In the genomic region with DNA sequence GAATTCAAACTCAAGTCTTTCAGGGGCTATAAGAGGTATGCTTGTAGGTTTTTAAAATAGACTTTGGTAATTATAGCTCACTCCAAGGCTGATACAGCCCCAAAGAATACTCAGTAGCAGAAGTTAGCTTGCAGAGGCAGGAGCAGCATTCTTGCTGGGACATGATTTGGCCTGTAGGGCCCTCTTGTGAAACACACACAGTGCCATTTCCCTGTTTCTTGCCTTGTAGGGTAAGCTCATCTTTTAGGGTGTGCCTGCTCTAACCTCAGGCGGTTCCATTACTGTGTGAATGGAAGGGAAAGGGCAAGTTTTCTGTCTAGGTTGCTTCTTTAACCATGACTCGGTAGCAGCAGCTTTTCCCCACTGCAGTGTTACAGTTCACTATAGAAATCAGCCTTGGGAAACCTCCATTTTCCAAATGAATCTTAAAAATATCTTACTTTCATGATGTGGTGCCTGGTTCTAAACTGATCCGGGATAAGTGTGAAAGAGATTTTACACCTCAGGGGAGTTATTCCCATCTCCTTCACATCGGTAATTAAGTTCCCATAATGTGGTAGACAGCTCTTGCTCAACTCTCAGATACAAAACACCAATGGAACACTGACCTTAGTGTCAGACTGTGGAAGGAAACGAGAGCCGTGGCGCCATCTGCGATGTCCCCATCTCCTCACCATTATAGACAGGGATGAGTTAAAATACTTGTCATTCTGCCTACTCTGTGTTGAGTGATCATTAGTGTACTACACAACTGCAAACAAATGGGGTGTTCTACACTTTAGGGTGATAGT, we compare ENCODE assay signal across 12 mouse cellular contexts. TPM values are rescaled to one million over a fixed set of nuclear protein-coding genes. Genes with fewer than 3 reads are reported as not detected.
DNase-seq lines count a peak whose midpoint lies in the region; ATAC-seq and TF ChIP-seq lines count a peak whose summit lies in the region.
"Had no signal": no experiment of that assay in that cellular context is flagged by ENCODE, and none has a peak within 500 bp of the region (broad histone marks: within the 10 kb centered on the region; RNA-seq: fewer than 3 reads in every experiment).

No protein-coding gene starts in this region.

- no peak overlapping the region for H3K27ac ChIP-seq in liver, embryonic 15.5 days (replicated peaks)
- H3K27ac ChIP-seq in liver, embryonic 12.5 days = no peak overlapping the region
- H3K27ac ChIP-seq in embryonic facial prominence, embryonic 12.5 days = peak overlapping the region; percentile 13; the same call in 1 of the 2 replicates
- peak overlapping the region; percentile 76 for H3K27ac ChIP-seq in heart, embryonic 15.5 days
- H3K27ac ChIP-seq in small intestine, adult 2 months (ENCODE audit: insufficient read depth, low read depth, low read length) = no peak overlapping the region
- H3K27ac ChIP-seq in hindbrain, embryonic 10.5 days = no peak overlapping the region
- H3K27ac ChIP-seq: forebrain, embryonic 13.5 days; hindbrain, embryonic 13.5 days had no signal

- ATAC-seq in liver, embryonic 15.5 days (ENCODE audit: insufficient read depth) = no peak
- ATAC-seq in liver, embryonic 12.5 days = no peak
- no peak; the same call in 1 of the 2 replicates for ATAC-seq in embryonic facial prominence, embryonic 12.5 days (ENCODE audit: insufficient number of reproducible peaks, insufficient read depth, low FRiP score, low TSS enrichment)
- ATAC-seq in heart, embryonic 15.5 days (replicated peaks; ENCODE audit: insufficient number of reproducible peaks, insufficient read depth, low FRiP score, low read depth) = peak; percentile 42; the same call in 1 of the 2 replicates
- ATAC-seq: forebrain, embryonic 13.5 days had no signal

- no peaks in the 10 kb centered on the region for H3K4me1 ChIP-seq in liver, embryonic 15.5 days (replicated peaks)
- peaks cover 17% of the 10 kb centered on the region; the same call in 1 of the 2 replicates for H3K4me1 ChIP-seq in liver, embryonic 12.5 days
- peaks cover 5% of the 10 kb centered on the region; the same call in 1 of the 2 replicates for H3K4me1 ChIP-seq in embryonic facial prominence, embryonic 12.5 days
- H3K4me1 ChIP-seq in heart, embryonic 15.5 days (replicated peaks) = peaks cover 22% of the 10 kb centered on the region
- H3K4me1 ChIP-seq in small intestine, adult 2 months (ENCODE audit: control insufficient read depth, insufficient read depth, insufficient read length, low read length) = peaks cover 2% of the 10 kb centered on the region
- H3K4me1 ChIP-seq in hindbrain, embryonic 10.5 days (replicated peaks) = peaks cover 12% of the 10 kb centered on the region

- no peak for TF ChIP-seq POLR2A in small intestine, adult 2 months (IDR thresholded peaks at IDR 0.05; ENCODE audit: low read depth, low read length)

- no peaks in the 10 kb centered on the region for H3K9me3 ChIP-seq in liver, embryonic 15.5 days (replicated peaks)
- no peaks in the 10 kb centered on the region for H3K9me3 ChIP-seq in liver, embryonic 12.5 days (replicated peaks)
- H3K9me3 ChIP-seq in embryonic facial prominence, embryonic 12.5 days = no peaks in the 10 kb centered on the region
- H3K9me3 ChIP-seq in heart, embryonic 15.5 days (replicated peaks) = no peaks in the 10 kb centered on the region
- H3K9me3 ChIP-seq in hindbrain, embryonic 10.5 days = no peaks in the 10 kb centered on the region
- H3K9me3 ChIP-seq: forebrain, embryonic 13.5 days; hindbrain, embryonic 13.5 days had no signal

- H3K9ac ChIP-seq in liver, embryonic 15.5 days = no peak overlapping the region
- H3K9ac ChIP-seq in liver, embryonic 12.5 days = no peak overlapping the region
- no peak overlapping the region for H3K9ac ChIP-seq in embryonic facial prominence, embryonic 12.5 days
- peak overlapping the region; percentile 80; the same call in 1 of the 2 replicates for H3K9ac ChIP-seq in heart, embryonic 15.5 days
- H3K9ac ChIP-seq: forebrain, embryonic 13.5 days; hindbrain, embryonic 13.5 days had no signal

- peaks cover 29% of the 10 kb centered on the region for H3K27me3 ChIP-seq in liver, embryonic 15.5 days
- peaks cover 32% of the 10 kb centered on the region for H3K27me3 ChIP-seq in liver, embryonic 12.5 days (replicated peaks)
- peaks cover 38% of the 10 kb centered on the region for H3K27me3 ChIP-seq in embryonic facial prominence, embryonic 12.5 days
- no peaks in the 10 kb centered on the region for H3K27me3 ChIP-seq in heart, embryonic 15.5 days
- H3K27me3 ChIP-seq in small intestine, adult 2 months (ENCODE audit: control insufficient read depth, insufficient read depth, low read length) = no peaks in the 10 kb centered on the region
- H3K27me3 ChIP-seq in hindbrain, embryonic 10.5 days (ENCODE audit: insufficient read depth, poor library complexity, severe bottlenecking) = peaks cover 50% of the 10 kb centered on the region

- TF ChIP-seq CTCF in small intestine, adult 2 months (IDR thresholded peaks at IDR 0.05; ENCODE audit: extremely low read depth, insufficient read length, insufficient replicate concordance, low read depth, low read length) = no peak

- H3K36me3 ChIP-seq in liver, embryonic 15.5 days (replicated peaks) = no peaks in the 10 kb centered on the region
- no peaks in the 10 kb centered on the region for H3K36me3 ChIP-seq in liver, embryonic 12.5 days
- H3K36me3 ChIP-seq in embryonic facial prominence, embryonic 12.5 days = no peaks in the 10 kb centered on the region
- H3K36me3 ChIP-seq in heart, embryonic 15.5 days = no peaks in the 10 kb centered on the region
- H3K36me3 ChIP-seq in small intestine, adult 2 months (ENCODE audit: control insufficient read depth, insufficient read depth, low read length) = no peaks in the 10 kb centered on the region; the same call in 1 of the 2 replicates
- no peaks in the 10 kb centered on the region for H3K36me3 ChIP-seq in hindbrain, embryonic 10.5 days
- H3K36me3 ChIP-seq: hindbrain, embryonic 13.5 days had no signal

- H3K4me2 ChIP-seq in liver, embryonic 15.5 days = peak overlapping the region; percentile 68; the same call in 1 of the 2 replicates
- H3K4me2 ChIP-seq in liver, embryonic 12.5 days = no peak overlapping the region
- H3K4me2 ChIP-seq in embryonic facial prominence, embryonic 12.5 days (replicated peaks) = no peak overlapping the region
- H3K4me2 ChIP-seq in heart, embryonic 15.5 days = peak overlapping the region; percentile 81
- H3K4me2 ChIP-seq: forebrain, embryonic 13.5 days; hindbrain, embryonic 13.5 days had no signal

- no peak overlapping the region for H3K4me3 ChIP-seq in liver, embryonic 15.5 days (replicated peaks)
- no peak overlapping the region for H3K4me3 ChIP-seq in liver, embryonic 12.5 days
- no peak overlapping the region for H3K4me3 ChIP-seq in embryonic facial prominence, embryonic 12.5 days
- H3K4me3 ChIP-seq in heart, embryonic 15.5 days = peak overlapping the region; percentile 74
- H3K4me3 ChIP-seq in small intestine, adult 2 months (ENCODE audit: low read depth, low read length) = peak overlapping the region; percentile 19; the same call in 1 of the 2 replicates
- H3K4me3 ChIP-seq in hindbrain, embryonic 10.5 days = no peak overlapping the region
- H3K4me3 ChIP-seq: forebrain, embryonic 13.5 days; hindbrain, embryonic 13.5 days had no signal

- no peak for DNase-seq in hindbrain, embryonic 10.5 days (ENCODE audit: low spot score)
- DNase-seq in layer of hippocampus, adult 8-10 months (ENCODE audit: low spot score in 2 of 2) = no peak
- DNase-seq: adrenal gland, postnatal 10 days; cerebellum, adult 9-10 months; right cerebral cortex, postnatal 14 days had no signal

- 63% methylated on average over 8 of the region's 8 CpGs for WGBS in liver, embryonic 15.5 days (ENCODE audit: insufficient replicate concordance)
- 52% methylated on average over 8 of the region's 8 CpGs for WGBS in liver, embryonic 12.5 days (ENCODE audit: insufficient replicate concordance)
- WGBS in embryonic facial prominence, embryonic 12.5 days = 80% methylated on average over 8 of the region's 8 CpGs
- 66% methylated on average over 8 of the region's 8 CpGs for WGBS in heart, embryonic 15.5 days
- WGBS in small intestine, adult 2 months = 63% methylated on average over 8 of the region's 8 CpGs
- 77% methylated on average over 8 of the region's 8 CpGs for WGBS in hindbrain, embryonic 10.5 days

RNA-seq across cellular contexts. Expression of a gene that starts 1.8 kb away (rescaled TPM):
- polyA plus RNA-seq in liver, embryonic 15.5 days (2015; fragmentation: Nextera tagmentation; extraction: Ambion mirVana) = 19.7 and 21.5 TPM in 2 replicates
- 7.1 and 7.5 TPM in 2 replicates for polyA plus RNA-seq in liver, embryonic 12.5 days (2016; fragmentation: Nextera tagmentation; extraction: Ambion mirVana)
- 45.3 and 48.4 TPM in 2 replicates for polyA plus RNA-seq in embryonic facial prominence, embryonic 12.5 days (2016; fragmentation: Nextera tagmentation; extraction: Ambion mirVana)
- 162 and 194 TPM in 2 replicates for polyA plus RNA-seq in heart, embryonic 15.5 days (2015; fragmentation: Nextera tagmentation; extraction: Ambion mirVana)
- 198 and 422 TPM in 2 replicates for polyA plus RNA-seq in small intestine, adult 2 months (2012; rRNA removed)
- polyA plus RNA-seq in hindbrain, embryonic 10.5 days (2016; fragmentation: Nextera tagmentation; extraction: Ambion mirVana) = 15.7 and 18.2 TPM in 2 replicates
- 1 to 10 TPM; 4.0 to 4.6 (median 4.1) TPM for total RNA-seq in layer of hippocampus, adult 8-10 months (2022)

Comparison
In these comparisons a context has a peak if more than half of its experiments do, and no peak if none do; other contexts are left out.
1. H3K4me2 ChIP-seq: peak in liver, embryonic 15.5 days (single experiment) and heart, embryonic 15.5 days (single experiment); none in liver, embryonic 12.5 days (single experiment) and embryonic facial prominence, embryonic 12.5 days (single experiment).
2. H3K27ac ChIP-seq: peak in embryonic facial prominence, embryonic 12.5 days (single experiment) and heart, embryonic 15.5 days (single experiment); none in liver, embryonic 15.5 days (single experiment), liver, embryonic 12.5 days (single experiment), small intestine, adult 2 months (single experiment) and hindbrain, embryonic 10.5 days (single experiment).
3. H3K4me3 ChIP-seq: peak in heart, embryonic 15.5 days (single experiment) and small intestine, adult 2 months (single experiment); none in liver, embryonic 15.5 days (single experiment), liver, embryonic 12.5 days (single experiment), embryonic facial prominence, embryonic 12.5 days (single experiment) and hindbrain, embryonic 10.5 days (single experiment).